In genomic region chr3:145166741-145167140, GRCm38 (mm10) we compare ENCODE assay signal across 30 mouse cellular contexts. TPM values are rescaled to one million over a fixed set of nuclear protein-coding genes. Genes with fewer than 3 reads are reported as not detected.
DNase-seq lines count a peak whose midpoint lies in the region; ATAC-seq and TF ChIP-seq lines count a peak whose summit lies in the region.
"Had no signal": no experiment of that assay in that cellular context is flagged by ENCODE, and none has a peak within 500 bp of the region (broad histone marks: within the 10 kb centered on the region; RNA-seq: fewer than 3 reads in every experiment).

No protein-coding gene starts in this region.

- peak; percentile 13 to 48; a peak in 2 of 4 replicates for TF ChIP-seq EP300 in MEL (IDR thresholded peaks at IDR 0.05; ENCODE audit: low read depth in 1 of 2, low read length in 2 of 2)

- no peak overlapping the region for H3K4me3 ChIP-seq in midbrain, embryonic 11.5 days (ENCODE audit: low read depth, low read length)
- H3K4me3 ChIP-seq in midbrain, embryonic 13.5 days (replicated peaks), result no peak overlapping the region
- no peak overlapping the region for H3K4me3 ChIP-seq in MEL (ENCODE audit: control insufficient read depth in 1 of 2, insufficient read depth in 1 of 2, low read depth in 2 of 2, low read length in 2 of 2)
- no peak overlapping the region for H3K4me3 ChIP-seq in limb, embryonic 11.5 days (ENCODE audit: low read depth, low read length)
- no peak overlapping the region for H3K4me3 ChIP-seq in hindbrain, embryonic 16.5 days (ENCODE audit: low read length)
- H3K4me3 ChIP-seq: embryonic facial prominence, embryonic 13.5 days; embryonic facial prominence, embryonic 15.5 days; erythroblast, embryonic 14.5 days; forebrain, embryonic 10.5 days; forebrain, embryonic 12.5 days had no signal

- H3K36me3 ChIP-seq in midbrain, embryonic 11.5 days (ENCODE audit: control insufficient read depth, insufficient read depth, low read length), result no peaks in the 10 kb centered on the region
- H3K36me3 ChIP-seq in midbrain, embryonic 13.5 days, result no peaks in the 10 kb centered on the region
- H3K36me3 ChIP-seq in MEL (ENCODE audit: control insufficient read depth in 1 of 2, insufficient read depth in 2 of 2, low read length in 2 of 2), result 0 out of 4 replicates have a peak, but pooled peaks cover 0 to 2% of the 10 kb centered on the region in 2 experiments
- no peaks in the 10 kb centered on the region for H3K36me3 ChIP-seq in limb, embryonic 11.5 days (ENCODE audit: control insufficient read depth, insufficient read depth, low read length)
- no peaks in the 10 kb centered on the region for H3K36me3 ChIP-seq in hindbrain, embryonic 16.5 days (ENCODE audit: control insufficient read depth, insufficient read depth, low read length)
- H3K36me3 ChIP-seq: embryonic facial prominence, embryonic 13.5 days; embryonic facial prominence, embryonic 15.5 days; forebrain, embryonic 10.5 days; forebrain, embryonic 12.5 days; G1E had no signal

- no peak overlapping the region for H3K9ac ChIP-seq in midbrain, embryonic 11.5 days (ENCODE audit: low read length)
- H3K9ac ChIP-seq in midbrain, embryonic 13.5 days (replicated peaks), result no peak overlapping the region
- H3K9ac ChIP-seq in MEL (ENCODE audit: control insufficient read depth, low read depth, low read length, poor library complexity, severe bottlenecking), result no peak overlapping the region
- no peak overlapping the region for H3K9ac ChIP-seq in limb, embryonic 11.5 days (ENCODE audit: low read length)
- H3K9ac ChIP-seq in hindbrain, embryonic 16.5 days (ENCODE audit: low read depth, low read length), result no peak overlapping the region
- H3K9ac ChIP-seq: embryonic facial prominence, embryonic 13.5 days; embryonic facial prominence, embryonic 15.5 days; forebrain, embryonic 12.5 days had no signal

- WGBS in midbrain, embryonic 11.5 days, result 94% methylated on average over 11 of the region's 11 CpGs
- WGBS in midbrain, embryonic 13.5 days, result 97% methylated on average over 11 of the region's 11 CpGs
- WGBS in limb, embryonic 11.5 days, result 92% methylated on average over 11 of the region's 11 CpGs
- 90% methylated on average over 11 of the region's 11 CpGs for WGBS in hindbrain, embryonic 16.5 days

- no peak for TF ChIP-seq CTCF in MEL (IDR thresholded peaks at IDR 0.05 in 2 of 3, conservative IDR thresholded peaks at IDR 0.05 in 1 of 3; ENCODE audit: control insufficient read depth in 1 of 3, insufficient read depth in 1 of 3, low read depth in 2 of 3, low read length in 3 of 3, poor library complexity in 1 of 3, severe bottlenecking in 1 of 3)

- H3K79me2 ChIP-seq in MEL (ENCODE audit: control insufficient read depth, insufficient read depth, low read length, poor library complexity), result no peaks in the 10 kb centered on the region

- peak; percentile 17 for DNase-seq in midbrain, embryonic 11.5 days (ENCODE audit: low spot score, missing footprints)
- DNase-seq in MEL (ENCODE audit: low read depth, low spot score), result peak; percentile 62
- DNase-seq in limb, embryonic 11.5 days (ENCODE audit: low spot score), result peak; percentile 13
- no peak for DNase-seq in spleen, adult 18-20 months
- DNase-seq in liver, result no peak
- DNase-seq: adrenal gland, adult 8-10 months; adrenal gland, postnatal 14 days; adrenal gland, postnatal 36 days; B cell, adult 2 months; cerebellum, adult 11-12 months; cerebellum, adult 2 months; cerebellum, adult 9-10 months; cerebellum, postnatal 10 days; cerebellum, postnatal 25 days; embryo, embryonic 11 days had no signal

- H3K4me1 ChIP-seq in midbrain, embryonic 11.5 days (ENCODE audit: control insufficient read depth, insufficient read depth, low read length), result no peaks in the 10 kb centered on the region
- no peaks in the 10 kb centered on the region for H3K4me1 ChIP-seq in midbrain, embryonic 13.5 days (replicated peaks)
- H3K4me1 ChIP-seq in MEL (ENCODE audit: control insufficient read depth in 1 of 2, insufficient read depth in 2 of 2, low read length in 2 of 2), result peaks cover 0 to 7% of the 10 kb centered on the region in 2 experiments; a peak in 1 of 4 replicates
- no peaks in the 10 kb centered on the region for H3K4me1 ChIP-seq in limb, embryonic 11.5 days (ENCODE audit: control insufficient read depth, insufficient read depth, low read length)
- H3K4me1 ChIP-seq in hindbrain, embryonic 16.5 days (ENCODE audit: control insufficient read depth, insufficient read depth, low read depth, low read length), result no peaks in the 10 kb centered on the region
- H3K4me1 ChIP-seq: forebrain, embryonic 10.5 days; forebrain, embryonic 12.5 days had no signal

- H3K4me2 ChIP-seq in midbrain, embryonic 11.5 days, result no peak overlapping the region
- H3K4me2 ChIP-seq in midbrain, embryonic 13.5 days (replicated peaks), result no peak overlapping the region
- no peak overlapping the region for H3K4me2 ChIP-seq in limb, embryonic 11.5 days (ENCODE audit: low read depth, severe bottlenecking)
- no peak overlapping the region for H3K4me2 ChIP-seq in hindbrain, embryonic 16.5 days (ENCODE audit: low read length)
- H3K4me2 ChIP-seq: embryonic facial prominence, embryonic 13.5 days; embryonic facial prominence, embryonic 15.5 days; forebrain, embryonic 12.5 days had no signal

- H3K27me3 ChIP-seq in midbrain, embryonic 11.5 days (ENCODE audit: control insufficient read depth, insufficient read depth, low read length), result no peaks in the 10 kb centered on the region
- H3K27me3 ChIP-seq in midbrain, embryonic 13.5 days, result no peaks in the 10 kb centered on the region
- H3K27me3 ChIP-seq in MEL (ENCODE audit: control insufficient read depth in 1 of 2, insufficient read depth in 2 of 2, low read length in 2 of 2), result no peaks in the 10 kb centered on the region
- H3K27me3 ChIP-seq in limb, embryonic 11.5 days (ENCODE audit: control insufficient read depth, insufficient read depth, low read length), result no peaks in the 10 kb centered on the region
- H3K27me3 ChIP-seq in hindbrain, embryonic 16.5 days (replicated peaks; ENCODE audit: control insufficient read depth, insufficient read depth, low read length), result no peaks in the 10 kb centered on the region
- H3K27me3 ChIP-seq: CH12.LX; embryonic facial prominence, embryonic 13.5 days; embryonic facial prominence, embryonic 15.5 days; forebrain, embryonic 12.5 days; Patski had no signal

- TF ChIP-seq RAD21 in MEL (IDR thresholded peaks at IDR 0.05; ENCODE audit: low read depth, low read length), result no peak

- no peaks in the 10 kb centered on the region for H3K9me3 ChIP-seq in midbrain, embryonic 11.5 days (ENCODE audit: control insufficient read depth, low read length)
- no peaks in the 10 kb centered on the region for H3K9me3 ChIP-seq in midbrain, embryonic 13.5 days
- no peaks in the 10 kb centered on the region for H3K9me3 ChIP-seq in MEL (replicated peaks; ENCODE audit: insufficient read depth, low read length)
- H3K9me3 ChIP-seq in limb, embryonic 11.5 days (ENCODE audit: control insufficient read depth, low read length), result no peaks in the 10 kb centered on the region
- H3K9me3 ChIP-seq in hindbrain, embryonic 16.5 days (ENCODE audit: control insufficient read depth, low read length), result no peaks in the 10 kb centered on the region
- H3K9me3 ChIP-seq: embryonic facial prominence, embryonic 13.5 days; embryonic facial prominence, embryonic 15.5 days; forebrain, embryonic 10.5 days; forebrain, embryonic 12.5 days; G1E had no signal

- ATAC-seq in midbrain, embryonic 11.5 days (ENCODE audit: low FRiP score), result no peak
- ATAC-seq in midbrain, embryonic 13.5 days, result no peak
- peak; percentile 65 for ATAC-seq in common myeloid progenitor, adult 5-6 weeks (replicated peaks; ENCODE audit: low read depth, poor library complexity, severe bottlenecking)
- ATAC-seq in limb, embryonic 11.5 days (ENCODE audit: insufficient number of reproducible peaks, low FRiP score, low TSS enrichment, low read depth), result no peak
- no peak for ATAC-seq in hindbrain, embryonic 16.5 days
- ATAC-seq: activated CD4-positive, CD25-positive, alpha-beta regulatory T cell, adult 4 months; CD4-positive, CD25-positive, alpha-beta regulatory T cell, adult 4 months; forebrain, embryonic 14.5 days; forebrain, embryonic 16.5 days; Patski had no signal

- H3K27ac ChIP-seq in midbrain, embryonic 11.5 days (ENCODE audit: low read depth, low read length), result no peak overlapping the region
- no peak overlapping the region for H3K27ac ChIP-seq in midbrain, embryonic 13.5 days
- H3K27ac ChIP-seq in MEL (ENCODE audit: control insufficient read depth, low read depth, low read length), result no peak overlapping the region
- no peak overlapping the region for H3K27ac ChIP-seq in limb, embryonic 11.5 days (replicated peaks; ENCODE audit: low read depth, low read length)
- H3K27ac ChIP-seq in hindbrain, embryonic 16.5 days (ENCODE audit: low read depth, low read length), result no peak overlapping the region
- H3K27ac ChIP-seq: embryonic facial prominence, embryonic 13.5 days; embryonic facial prominence, embryonic 15.5 days; forebrain, embryonic 10.5 days; forebrain, embryonic 12.5 days had no signal

- TF ChIP-seq POLR2A in MEL (IDR thresholded peaks at IDR 0.05; ENCODE audit: control insufficient read depth in 1 of 2, insufficient read depth in 1 of 2, low read depth in 1 of 2, low read length in 2 of 2, poor library complexity in 1 of 2), result no peak

TF ChIP-seq in MEL, 35 proteins besides CTCF, POLR2A, EP300 and RAD21:
- TF ChIP-seq RCOR1 (IDR thresholded peaks at IDR 0.05; ENCODE audit: low read depth, low read length) (peak; percentile 32; the same call in 1 of the 2 replicates), TCF12 (IDR thresholded peaks at IDR 0.05; ENCODE audit: low read depth, low read length) (peak; percentile 50; the same call in 1 of the 2 replicates), CHD1 (IDR thresholded peaks at IDR 0.05; ENCODE audit: low read depth, low read length) (no peak), GATA1 (IDR thresholded peaks at IDR 0.05; ENCODE audit: low read depth, low read length) (peak; percentile 60), NRF1 (IDR thresholded peaks at IDR 0.05; ENCODE audit: insufficient read depth, low read depth, low read length, poor library complexity, severe bottlenecking) (peak; percentile 42; the same call in 1 of the 2 replicates), ZKSCAN1 (IDR thresholded peaks at IDR 0.05; ENCODE audit: low read depth, low read length) (no peak), UBTF (IDR thresholded peaks at IDR 0.05; ENCODE audit: borderline replicate concordance, insufficient read depth, low read depth, low read length) (no peak)

RNA-seq across cellular contexts. Expression of gene Odf2l, which starts 48.4 kb away (rescaled TPM):
- polyA plus RNA-seq in midbrain, embryonic 11.5 days (2014; fragmentation: Nextera tagmentation; extraction: Ambion mirVana), result 30.0 and 34.3 TPM in 2 replicates
- 19.1 and 21.1 TPM in 2 replicates for polyA plus RNA-seq in midbrain, embryonic 13.5 days (2015; fragmentation: Nextera tagmentation; extraction: Ambion mirVana)
- total RNA-seq in MEL (2012; rRNA removed), result 12.6 and 15.1 TPM in 2 replicates
- polyA plus RNA-seq in MEL (2012; ENCODE audit: insufficient read depth in 1 of 2, insufficient read length in 2 of 2, low read depth in 1 of 2, low replicate concordance in 2 of 2, missing spikeins in 1 of 2), result 10 to 100 TPM in 1 of 2 experiments, not detected in 1; 15.0 TPM
- 44.5 and 47.3 TPM in 2 replicates for total RNA-seq in common myeloid progenitor, adult 5-6 weeks (2017)
- polyA plus RNA-seq in limb, embryonic 11.5 days (2014; fragmentation: Nextera tagmentation; extraction: Ambion mirVana), result 20.7 and 20.9 TPM in 2 replicates
- polyA plus RNA-seq in hindbrain, embryonic 16.5 days (2015; fragmentation: Nextera tagmentation; extraction: Ambion mirVana), result 10.5 TPM in 2 replicates

Comparison
In these comparisons a context has a peak if more than half of its experiments do, and no peak if none do; other contexts are left out.
1. DNase-seq: peak in midbrain, embryonic 11.5 days (single experiment), MEL (single experiment) and limb, embryonic 11.5 days (single experiment); none in spleen, adult 18-20 months (0 of 2) and liver (single experiment).